Mouse (Mus musculus) heart, embryonic 12.5 days (tissue): ENCODE data around the gene Ripk3. TPM values are rescaled to one million over a fixed set of nuclear protein-coding genes. Genes with fewer than 3 reads are reported as not detected.

ENCODE experiments used
- ATAC-seq: fragments of 200-750 bp; cut with Nextera tagmentation; 2 replicates; pipeline ENCODE4 v1.8.0; 2017; ENCODE audit warnings: moderate TSS enrichment, moderate library complexity; ENCODE audit not compliant: insufficient number of reproducible peaks, low FRiP score
- H3K27ac ChIP-seq: fragments of 300-500 bp; sonication (generic); 2 replicates; pipeline ENCODE4 v1.5.1; 2016; ENCODE audit warnings: mild to moderate bottlenecking, moderate library complexity; ENCODE audit not compliant: poor library complexity, severe bottlenecking
- H3K27me3 ChIP-seq: fragments of 300-500 bp; sonication (generic); replicated peaks from 2 replicates; pipeline ENCODE4 v1.6.1; 2016; ENCODE audit warnings: mild to moderate bottlenecking, moderate library complexity
- H3K36me3 ChIP-seq: fragments of 300-500 bp; sonication (generic); 2 replicates; pipeline ENCODE4 v1.6.1; 2016; ENCODE audit warnings: mild to moderate bottlenecking, moderate library complexity
- H3K4me1 ChIP-seq: fragments of 300-500 bp; sonication (generic); replicated peaks from 2 replicates; pipeline ENCODE4 v1.6.1; 2016; ENCODE audit warnings: mild to moderate bottlenecking
- H3K4me2 ChIP-seq: fragments of 300-500 bp; sonication (generic); 2 replicates; pipeline ENCODE4 v1.6.1; 2016; ENCODE audit warnings: mild to moderate bottlenecking, moderate library complexity
- H3K4me3 ChIP-seq: fragments of 300-500 bp; sonication (generic); 2 replicates; pipeline ENCODE4 v1.5.1; 2016; ENCODE audit warnings: mild to moderate bottlenecking
- H3K9ac ChIP-seq: fragments of 300-500 bp; sonication (generic); 2 replicates; pipeline ENCODE4 v1.6.1; 2016; ENCODE audit warnings: mild to moderate bottlenecking, moderate library complexity
- H3K9me3 ChIP-seq: fragments of 300-500 bp; sonication (generic); replicated peaks from 2 replicates; pipeline ENCODE4 v1.6.1; 2016; ENCODE audit warnings: mild to moderate bottlenecking, moderate library complexity
- WGBS: fragments of 180-500 bp; shearing (Covaris S2); methylation state at CpG from one replicate; pipeline ENCODE4 v1.1.7; 2016; 5-methylcytosine and 5-hydroxymethylcytosine counted together
- polyA plus RNA-seq: library from polyadenylated mRNA; unstranded; fragments of >200 nt; fragmentation: Nextera tagmentation; extraction: Ambion mirVana; gene quantifications from 2 replicates; pipeline ENCODE4 v1.2.1, GENCODE M21; 2016

Gene Ripk3
- polyA plus RNA-seq, 1 experiment from 2014 or later, result 19.7 TPM

GRCm38 (mm10) chr14:55793461-55793860, 4.8 kb upstream of the Ripk3 start:
- Histone ChIP-seq H3K27ac (no peak overlapping the region), H3K4me3 (no peak overlapping the region), H3K4me2 (no peak overlapping the region), H3K9ac (no peak overlapping the region), H3K36me3 (no peaks in the 10 kb centered on the region), H3K4me1 (peaks cover 3% of the 10 kb centered on the region; the same call in 1 of the 2 replicates), H3K27me3 (peaks cover 14% of the 10 kb centered on the region), H3K9me3 (0 out of 2 replicates have a peak, but pooled peaks cover 2% of the 10 kb centered on the region)
- WGBS, result 58% methylated on average over 2 of the region's 2 CpGs
- no peak for ATAC-seq

GRCm38 (mm10) chr14:55787731-55788130, 934 bp downstream of the Ripk3 start:
- Histone ChIP-seq H3K4me2 (peak overlapping the region; percentile 73), H3K9ac (no peak overlapping the region), H3K4me3 (peak overlapping the region; percentile 44), H3K36me3 (no peaks in the 10 kb centered on the region), H3K4me1 (peaks cover 26% of the 10 kb centered on the region), H3K9me3 (no peaks in the 10 kb centered on the region), H3K27me3 (peaks cover 58% of the 10 kb centered on the region), H3K27ac (no peak overlapping the region)
- ATAC-seq, result no peak
- WGBS, result 22% methylated on average over 11 of the region's 11 CpGs

- H3K27me3 ChIP-seq, result peaks cover 72% of the 10 kb centered on the region
- no peak for ATAC-seq
- H3K9ac ChIP-seq, result no peak overlapping the region
- WGBS, result 23% methylated on average over 6 of the region's 6 CpGs
- no peak overlapping the region for H3K4me3 ChIP-seq
- H3K9me3 ChIP-seq, result no peaks in the 10 kb centered on the region
- 0 out of 2 replicates have a peak overlapping the region, but pooled peaks have one; percentile 68 for H3K4me2 ChIP-seq
- peaks cover 39% of the 10 kb centered on the region for H3K4me1 ChIP-seq
- H3K36me3 ChIP-seq, result no peaks in the 10 kb centered on the region
- H3K27ac ChIP-seq, result no peak overlapping the region
Measured at GRCm38 (mm10) chr14:55785195-55785594, 3.5 kb downstream of the Ripk3 start.

GRCm38 (mm10) chr14:55783958-55784235, 4.8 kb downstream of the Ripk3 start, which contains the start of gene Adcy4:
Gene Adcy4, minus strand, starts transcription at chr14:55784095.
- Histone ChIP-seq H3K27ac (peak within 1 kb of the TSS; percentile 77), H3K36me3 (peaks cover 6% of the 10 kb centered on the region), H3K9ac (peak within 1 kb of the TSS; percentile 69), H3K27me3 (peaks cover 62% of the 10 kb centered on the region), H3K4me3 (peak within 1 kb of the TSS; percentile 53), H3K9me3 (no peaks in the 10 kb centered on the region), H3K4me2 (peak within 1 kb of the TSS; percentile 68), H3K4me1 (peaks cover 39% of the 10 kb centered on the region)
- WGBS, result 1% methylated on average over 13 of the region's 13 CpGs
- ATAC-seq, result peak; percentile 45

- peak overlapping the region; percentile 68 for H3K4me2 ChIP-seq
- H3K9me3 ChIP-seq, result no peaks in the 10 kb centered on the region
- H3K4me1 ChIP-seq, result peaks cover 35% of the 10 kb centered on the region
- peaks cover 11% of the 10 kb centered on the region for H3K36me3 ChIP-seq
- H3K27me3 ChIP-seq, result peaks cover 59% of the 10 kb centered on the region
- peak overlapping the region; percentile 69 for H3K9ac ChIP-seq
- ATAC-seq, result peak; percentile 54
- peak overlapping the region; percentile 53 for H3K4me3 ChIP-seq
- WGBS, result 2% methylated on average over 31 of the region's 31 CpGs
- H3K27ac ChIP-seq, result peak overlapping the region; percentile 77
Measured at GRCm38 (mm10) chr14:55783171-55783957, 5.3 kb downstream of the Ripk3 start.

- H3K27me3 ChIP-seq, result peaks cover 54% of the 10 kb centered on the region
- peaks cover 31% of the 10 kb centered on the region for H3K4me1 ChIP-seq
- no peak for ATAC-seq
- H3K9me3 ChIP-seq, result no peaks in the 10 kb centered on the region
- H3K36me3 ChIP-seq, result peaks cover 11% of the 10 kb centered on the region
- H3K27ac ChIP-seq, result peak overlapping the region; percentile 77
- H3K4me2 ChIP-seq, result peak overlapping the region; percentile 68
- WGBS, result 43% methylated on average over 9 of the region's 9 CpGs
- peak overlapping the region; percentile 54; the same call in 1 of the 2 replicates for H3K9ac ChIP-seq
- peak overlapping the region; percentile 53 for H3K4me3 ChIP-seq
Measured at GRCm38 (mm10) chr14:55782361-55782960, 6.2 kb downstream of the Ripk3 start.

- peak overlapping the region; percentile 68 for H3K4me2 ChIP-seq
- 14% methylated on average over 14 of the region's 14 CpGs for WGBS
- peak; percentile 36; the same call in 1 of the 2 replicates for ATAC-seq
- H3K4me1 ChIP-seq, result peaks cover 40% of the 10 kb centered on the region
- H3K9me3 ChIP-seq, result no peaks in the 10 kb centered on the region
- peak overlapping the region; percentile 37; the same call in 1 of the 2 replicates for H3K9ac ChIP-seq
- H3K4me3 ChIP-seq, result peak overlapping the region; percentile 18
- peaks cover 11% of the 10 kb centered on the region for H3K36me3 ChIP-seq
- peaks cover 43% of the 10 kb centered on the region for H3K27me3 ChIP-seq
- no peak overlapping the region for H3K27ac ChIP-seq
Measured at GRCm38 (mm10) chr14:55781310-55781709, 7.4 kb downstream of the Ripk3 start.

GRCm38 (mm10) chr14:55780736-55781135, 7.9 kb downstream of the Ripk3 start:
- Histone ChIP-seq H3K36me3 (peaks cover 11% of the 10 kb centered on the region), H3K27ac (no peak overlapping the region), H3K9me3 (no peaks in the 10 kb centered on the region), H3K4me1 (peaks cover 40% of the 10 kb centered on the region), H3K4me3 (no peak overlapping the region), H3K9ac (no peak overlapping the region), H3K27me3 (peaks cover 37% of the 10 kb centered on the region), H3K4me2 (peak overlapping the region; percentile 68; the same call in 1 of the 2 replicates)
- ATAC-seq, result no peak
- WGBS, result 68% methylated on average over 11 of the region's 11 CpGs

GRCm38 (mm10) chr14:55779656-55780055, 9.0 kb downstream of the Ripk3 start:
- Histone ChIP-seq H3K9me3 (no peaks in the 10 kb centered on the region), H3K27ac (no peak overlapping the region), H3K4me1 (peaks cover 38% of the 10 kb centered on the region), H3K9ac (no peak overlapping the region), H3K36me3 (peaks cover 18% of the 10 kb centered on the region), H3K4me3 (no peak overlapping the region), H3K27me3 (peaks cover 27% of the 10 kb centered on the region), H3K4me2 (no peak overlapping the region)
- ATAC-seq, result no peak
- 50% methylated on average over 16 of the region's 16 CpGs for WGBS

- Histone ChIP-seq H3K27ac (no peak overlapping the region), H3K9ac (no peak overlapping the region), H3K4me2 (no peak overlapping the region), H3K36me3 (peaks cover 23% of the 10 kb centered on the region), H3K4me3 (no peak overlapping the region), H3K27me3 (peaks cover 18% of the 10 kb centered on the region), H3K9me3 (no peaks in the 10 kb centered on the region), H3K4me1 (peaks cover 29% of the 10 kb centered on the region)
- ATAC-seq, result no peak
- 86% methylated on average over 15 of the region's 15 CpGs for WGBS
Measured at GRCm38 (mm10) chr14:55778686-55779085, 10.0 kb downstream of the Ripk3 start.

- peaks cover 29% of the 10 kb centered on the region for H3K36me3 ChIP-seq
- no peak overlapping the region for H3K4me3 ChIP-seq
- no peak overlapping the region for H3K4me2 ChIP-seq
- H3K4me1 ChIP-seq, result peaks cover 25% of the 10 kb centered on the region
- ATAC-seq, result no peak
- peaks cover 17% of the 10 kb centered on the region for H3K27me3 ChIP-seq
- H3K9me3 ChIP-seq, result no peaks in the 10 kb centered on the region
- no peak overlapping the region for H3K9ac ChIP-seq
- H3K27ac ChIP-seq, result no peak overlapping the region
- 83% methylated on average over 11 of the region's 11 CpGs for WGBS
Measured at GRCm38 (mm10) chr14:55777806-55778205, 10.9 kb downstream of the Ripk3 start.
